Mouse (Mus musculus): Measurements from ENCODE around the gene Cdc42ep5. TPM values are rescaled to one million over a fixed set of nuclear protein-coding genes. Genes with fewer than 3 reads are reported as not detected.

Cdc42ep5 gene
- polyA plus RNA-seq, 1 experiment from 2014 or later: 43.9 TPM

DNA sequence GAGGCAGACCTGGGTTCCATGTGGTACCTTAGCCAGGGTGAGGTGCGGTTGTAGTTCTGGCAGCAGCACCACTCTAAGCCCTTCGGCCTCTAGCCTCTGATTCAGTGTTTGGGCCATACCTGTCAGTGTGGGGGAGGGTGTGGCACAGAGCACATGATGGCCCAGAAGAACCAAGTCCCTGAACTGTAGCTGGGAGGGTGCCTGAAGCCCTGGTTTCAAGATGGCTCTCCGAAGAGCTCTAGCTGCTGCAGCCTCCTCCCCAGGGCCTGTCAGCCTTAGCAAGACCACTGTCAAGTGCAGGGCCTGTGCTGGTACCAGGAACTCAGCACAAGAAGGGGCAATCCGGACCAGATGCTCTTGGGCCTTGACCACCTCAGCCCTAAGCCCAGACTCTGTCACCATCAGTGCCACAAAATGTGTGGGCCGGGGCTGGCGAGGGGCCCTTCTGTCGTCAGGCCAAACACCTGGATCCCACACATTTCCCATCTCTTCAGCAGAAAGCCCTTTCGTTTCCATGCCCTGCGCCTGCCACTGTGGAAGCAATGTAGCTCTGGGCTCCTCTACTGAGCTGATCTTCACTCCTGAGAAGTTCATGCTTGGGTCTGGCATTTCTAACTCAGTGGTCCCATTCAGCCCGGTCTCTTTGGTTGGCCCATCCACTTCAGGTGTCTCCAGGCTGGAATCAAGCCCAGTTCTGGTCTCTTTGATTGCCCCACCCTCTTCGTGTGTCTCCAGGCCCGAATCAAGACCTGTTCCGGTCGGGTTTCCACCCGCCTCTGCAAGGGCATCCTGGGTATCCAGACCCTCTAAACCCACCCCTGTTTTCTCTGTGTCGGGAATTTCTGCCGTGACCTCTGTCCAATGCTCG lies 16.1 kb downstream of the Cdc42ep5 start:
- peak overlapping the region; percentile 47; the same call in 1 of the 2 replicates for H3K27ac ChIP-seq (replicated peaks; ENCODE audit: low read depth, low read length)
- peak overlapping the region; percentile 91 for H3K4me2 ChIP-seq (ENCODE audit: low read depth, low read length)
- peaks cover 8% of the 10 kb centered on the region for H3K27me3 ChIP-seq (ENCODE audit: control insufficient read depth, insufficient read depth, low read length)
- 33% methylated on average over 18 of the region's 18 CpGs for WGBS
- H3K4me3 ChIP-seq (ENCODE audit: low read depth, low read length): peak overlapping the region; percentile 73
- H3K36me3 ChIP-seq (replicated peaks; ENCODE audit: control insufficient read depth, insufficient read depth, low read depth, low read length): peaks cover 24% of the 10 kb centered on the region
- no peak; the same call in 1 of the 2 replicates for ATAC-seq (replicated peaks; ENCODE audit: insufficient number of reproducible peaks, low FRiP score, low TSS enrichment, low read depth)
- no peak for DNase-seq (ENCODE audit: low spot score)
- no peaks in the 10 kb centered on the region for H3K9me3 ChIP-seq (replicated peaks; ENCODE audit: control insufficient read depth, low read length)
- H3K4me1 ChIP-seq (ENCODE audit: control insufficient read depth, insufficient read depth, low read length): peaks cover 3% of the 10 kb centered on the region; the same call in 1 of the 2 replicates
- H3K9ac ChIP-seq (replicated peaks; ENCODE audit: low read length): peak overlapping the region; percentile 57

DNA sequence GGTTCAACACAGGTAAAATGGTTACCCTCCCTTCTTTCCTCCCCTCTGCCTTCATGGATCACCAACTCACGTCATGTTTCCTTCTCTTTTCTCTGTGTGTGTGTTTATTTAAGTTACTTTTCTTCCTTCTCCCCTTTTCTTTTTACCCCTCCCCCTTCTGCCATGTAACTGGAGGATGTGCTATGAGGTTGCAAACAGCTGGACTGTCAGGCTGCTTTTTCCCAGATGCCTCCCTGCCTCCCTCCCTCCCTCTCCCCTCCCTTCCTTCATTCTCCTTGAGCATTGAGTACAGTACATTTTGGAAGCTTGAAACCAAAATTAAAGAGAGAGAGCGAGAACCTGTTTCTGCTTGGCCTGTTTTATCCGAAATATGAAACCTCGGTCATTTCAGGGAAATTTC lies 16.8 kb downstream of the Cdc42ep5 start:
- Histone ChIP-seq H3K36me3 (replicated peaks; ENCODE audit: control insufficient read depth, insufficient read depth, low read depth, low read length) (peaks cover 24% of the 10 kb centered on the region), H3K27me3 (ENCODE audit: control insufficient read depth, insufficient read depth, low read length) (peaks cover 8% of the 10 kb centered on the region)
- WGBS: 74% methylated on average over 4 of the region's 4 CpGs

DNA sequence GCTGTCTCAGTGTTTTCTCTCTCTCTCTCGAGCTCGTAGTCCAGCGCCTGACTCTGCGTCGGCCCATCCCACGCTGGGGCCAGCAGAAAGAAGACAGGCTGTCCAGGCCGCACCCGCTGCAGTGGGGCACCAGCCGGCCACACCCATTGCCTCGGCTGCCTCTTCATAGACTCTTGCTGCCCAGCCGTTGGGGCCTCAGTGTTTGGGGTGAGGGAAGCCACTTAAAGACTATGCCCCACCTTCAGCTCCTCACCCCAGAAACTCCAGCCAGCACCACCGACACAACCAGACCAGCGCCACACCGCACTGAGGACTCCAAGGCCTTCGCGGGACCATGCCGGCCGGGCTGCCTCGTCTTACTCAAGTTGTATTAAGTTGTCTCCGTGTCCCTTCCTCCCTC lies 17.3 kb downstream of the Cdc42ep5 start:
- Histone ChIP-seq H3K27ac (replicated peaks; ENCODE audit: low read depth, low read length) (no peak overlapping the region), H3K27me3 (ENCODE audit: control insufficient read depth, insufficient read depth, low read length) (peaks cover 8% of the 10 kb centered on the region), H3K9ac (replicated peaks; ENCODE audit: low read length) (no peak overlapping the region), H3K4me3 (ENCODE audit: low read depth, low read length) (no peak overlapping the region), H3K36me3 (replicated peaks; ENCODE audit: control insufficient read depth, insufficient read depth, low read depth, low read length) (peaks cover 26% of the 10 kb centered on the region), H3K9me3 (replicated peaks; ENCODE audit: control insufficient read depth, low read length) (no peaks in the 10 kb centered on the region), H3K4me2 (ENCODE audit: low read depth, low read length) (no peak overlapping the region), H3K4me1 (ENCODE audit: control insufficient read depth, insufficient read depth, low read length) (peaks cover 3% of the 10 kb centered on the region; the same call in 1 of the 2 replicates)
- DNase-seq (ENCODE audit: low spot score) (no peak), ATAC-seq (replicated peaks; ENCODE audit: insufficient number of reproducible peaks, low FRiP score, low TSS enrichment, low read depth) (no peak)
- 91% methylated on average over 18 of the region's 20 CpGs for WGBS

More for the DNA sequence above, 16.8 kb downstream of the Cdc42ep5 start:
- H3K4me1 ChIP-seq (ENCODE audit: control insufficient read depth, insufficient read depth, low read length): peaks cover 3% of the 10 kb centered on the region; the same call in 1 of the 2 replicates
- DNase-seq (ENCODE audit: low spot score): no peak
- no peak overlapping the region for H3K4me2 ChIP-seq (ENCODE audit: low read depth, low read length)
- H3K27ac ChIP-seq (replicated peaks; ENCODE audit: low read depth, low read length): no peak overlapping the region
- H3K9me3 ChIP-seq (replicated peaks; ENCODE audit: control insufficient read depth, low read length): no peaks in the 10 kb centered on the region
- ATAC-seq (replicated peaks; ENCODE audit: insufficient number of reproducible peaks, low FRiP score, low TSS enrichment, low read depth): no peak
- no peak overlapping the region for H3K4me3 ChIP-seq (ENCODE audit: low read depth, low read length)
- H3K9ac ChIP-seq (replicated peaks; ENCODE audit: low read length): no peak overlapping the region

DNA sequence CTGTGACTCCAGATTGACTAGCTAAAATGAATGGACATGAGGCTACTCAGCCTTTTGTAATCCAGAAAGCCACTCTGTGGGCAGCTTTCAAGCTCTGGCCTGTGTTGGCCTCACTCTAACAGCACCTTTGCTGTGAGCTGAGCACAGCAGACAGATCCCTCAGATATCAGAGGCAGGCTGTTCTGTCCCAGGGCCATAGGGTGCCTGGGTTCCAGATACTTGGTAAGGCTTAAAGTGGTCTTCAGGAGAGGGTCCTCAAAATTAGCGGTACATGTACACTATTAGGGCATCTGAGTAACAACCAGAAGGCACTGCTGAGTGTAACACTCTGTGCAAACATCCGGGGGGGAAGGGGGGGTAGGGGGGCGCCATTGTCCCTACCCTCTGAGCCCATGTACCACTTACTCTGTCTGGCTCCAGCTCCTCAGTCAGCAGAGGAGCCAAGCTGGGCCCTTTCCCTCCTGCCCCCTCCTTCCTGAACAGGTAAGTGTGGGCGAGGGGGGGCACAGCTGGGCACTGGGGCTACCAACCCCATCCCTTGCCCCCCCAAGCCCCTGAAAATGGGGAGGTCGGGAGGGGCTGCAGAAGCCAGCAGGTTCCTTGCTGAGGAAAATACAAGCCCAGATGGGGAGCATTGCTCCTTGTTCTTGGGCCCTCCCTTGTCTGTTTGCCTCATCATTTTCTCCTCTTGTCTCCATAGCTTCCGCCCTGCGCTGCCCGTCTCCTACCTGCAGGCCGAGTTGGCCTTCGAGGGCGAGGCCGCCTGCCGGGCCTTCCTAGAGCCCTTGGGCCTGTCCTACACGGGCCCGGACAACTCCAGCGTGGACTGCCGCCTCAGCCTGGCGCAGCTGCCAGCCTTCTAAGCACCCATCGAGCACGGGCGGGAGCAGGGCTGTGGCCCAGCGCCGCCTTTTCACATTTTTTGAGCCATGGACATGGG lies 18.1 kb downstream of the Cdc42ep5 start:
- H3K9me3 ChIP-seq (replicated peaks; ENCODE audit: control insufficient read depth, low read length): no peaks in the 10 kb centered on the region
- H3K4me2 ChIP-seq (ENCODE audit: low read depth, low read length): no peak overlapping the region
- DNase-seq (ENCODE audit: low spot score) (no peak), ATAC-seq (replicated peaks; ENCODE audit: insufficient number of reproducible peaks, low FRiP score, low TSS enrichment, low read depth) (no peak)
- 94% methylated on average over 23 of the region's 23 CpGs for WGBS
- no peak overlapping the region for H3K27ac ChIP-seq (replicated peaks; ENCODE audit: low read depth, low read length)
- H3K36me3 ChIP-seq (replicated peaks; ENCODE audit: control insufficient read depth, insufficient read depth, low read depth, low read length): peaks cover 32% of the 10 kb centered on the region
- H3K27me3 ChIP-seq (ENCODE audit: control insufficient read depth, insufficient read depth, low read length): peaks cover 7% of the 10 kb centered on the region
- peaks cover 3% of the 10 kb centered on the region; the same call in 1 of the 2 replicates for H3K4me1 ChIP-seq (ENCODE audit: control insufficient read depth, insufficient read depth, low read length)
- no peak overlapping the region for H3K4me3 ChIP-seq (ENCODE audit: low read depth, low read length)
- H3K9ac ChIP-seq (replicated peaks; ENCODE audit: low read length): no peak overlapping the region

DNA sequence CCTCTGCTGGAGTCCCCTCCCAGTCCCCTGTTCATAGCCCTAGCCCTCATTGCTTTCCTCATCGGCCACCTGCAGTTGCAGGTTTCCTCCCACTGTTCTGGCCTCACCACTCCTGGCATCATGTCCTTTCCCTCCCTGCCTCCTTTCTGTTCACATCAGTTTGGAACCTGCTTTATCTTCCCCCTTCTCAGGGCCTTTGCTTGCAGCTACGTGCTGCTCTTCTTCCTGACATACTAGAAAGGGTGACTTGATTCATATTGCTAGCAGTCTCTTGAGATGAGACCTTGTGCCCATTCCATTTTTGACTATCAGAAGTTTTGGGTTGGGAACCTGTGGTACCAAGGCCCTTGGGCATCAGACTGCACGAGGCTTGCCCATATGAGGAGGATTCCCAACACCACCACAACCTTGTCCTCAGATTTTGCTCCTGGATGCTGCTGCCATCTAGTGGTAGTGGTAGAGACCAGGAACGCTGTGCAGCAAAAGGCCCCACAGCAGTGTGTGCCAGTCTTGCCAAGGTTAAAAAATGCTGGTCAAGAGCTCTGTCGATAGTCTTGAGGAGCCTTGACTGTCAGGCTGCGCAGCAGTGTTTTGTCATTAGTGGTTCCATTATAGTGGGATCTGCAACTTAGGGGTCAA lies 19.0 kb downstream of the Cdc42ep5 start:
- no peak overlapping the region for H3K4me2 ChIP-seq (ENCODE audit: low read depth, low read length)
- ATAC-seq (replicated peaks; ENCODE audit: insufficient number of reproducible peaks, low FRiP score, low TSS enrichment, low read depth) (no peak), DNase-seq (ENCODE audit: low spot score) (peak; percentile 62)
- WGBS: 72% methylated on average over 6 of the region's 6 CpGs
- no peak overlapping the region for H3K9ac ChIP-seq (replicated peaks; ENCODE audit: low read length)
- no peak overlapping the region for H3K27ac ChIP-seq (replicated peaks; ENCODE audit: low read depth, low read length)
- peaks cover 35% of the 10 kb centered on the region for H3K36me3 ChIP-seq (replicated peaks; ENCODE audit: control insufficient read depth, insufficient read depth, low read depth, low read length)
- no peaks in the 10 kb centered on the region; the same call in 1 of the 2 replicates for H3K27me3 ChIP-seq (ENCODE audit: control insufficient read depth, insufficient read depth, low read length)
- H3K4me3 ChIP-seq (ENCODE audit: low read depth, low read length): no peak overlapping the region
- H3K4me1 ChIP-seq (ENCODE audit: control insufficient read depth, insufficient read depth, low read length): peaks cover 3% of the 10 kb centered on the region; the same call in 1 of the 2 replicates
- no peaks in the 10 kb centered on the region for H3K9me3 ChIP-seq (replicated peaks; ENCODE audit: control insufficient read depth, low read length)

DNA sequence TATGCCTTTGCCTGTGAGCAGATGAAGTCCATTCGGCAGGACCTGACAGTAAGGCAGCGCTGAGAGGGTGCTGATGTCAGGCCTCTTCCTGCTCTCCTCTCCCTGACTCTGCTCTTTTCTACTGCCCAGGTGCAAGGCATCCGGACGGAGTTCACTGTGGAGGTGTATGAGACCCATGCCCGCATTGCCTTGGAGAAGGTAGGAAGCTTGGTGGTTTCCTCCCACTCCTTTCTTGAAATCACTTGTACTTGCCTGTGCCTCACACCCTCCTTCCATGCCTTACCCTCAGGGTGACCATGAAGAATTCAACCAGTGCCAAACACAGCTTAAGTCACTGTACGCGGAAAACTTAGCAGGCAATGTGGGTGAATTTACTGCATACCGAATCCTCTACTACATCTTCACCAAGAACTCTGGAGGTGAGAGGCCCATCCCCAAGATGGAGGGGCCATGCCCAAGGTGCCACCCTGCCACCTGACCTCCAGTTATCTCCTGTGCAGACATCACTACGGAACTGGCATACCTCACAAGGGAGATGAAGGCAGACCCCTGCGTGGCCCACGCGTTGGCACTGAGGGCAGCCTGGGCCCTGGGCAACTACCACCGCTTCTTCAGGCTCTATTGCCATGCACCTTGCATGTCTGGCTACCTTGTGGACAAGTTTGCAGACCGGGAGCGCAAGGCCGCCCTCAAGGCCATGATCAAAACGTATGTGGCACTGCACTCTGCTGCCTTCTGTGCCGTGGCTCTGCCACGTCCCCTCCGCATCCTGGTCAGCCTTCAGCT lies 19.7 kb downstream of the Cdc42ep5 start:
- 95% methylated on average over 20 of the region's 20 CpGs for WGBS
- Histone ChIP-seq H3K36me3 (replicated peaks; ENCODE audit: control insufficient read depth, insufficient read depth, low read depth, low read length) (peaks cover 38% of the 10 kb centered on the region), H3K27ac (replicated peaks; ENCODE audit: low read depth, low read length) (no peak overlapping the region), H3K4me1 (ENCODE audit: control insufficient read depth, insufficient read depth, low read length) (peaks cover 3% of the 10 kb centered on the region; the same call in 1 of the 2 replicates), H3K9me3 (replicated peaks; ENCODE audit: control insufficient read depth, low read length) (no peaks in the 10 kb centered on the region), H3K9ac (replicated peaks; ENCODE audit: low read length) (no peak overlapping the region), H3K27me3 (ENCODE audit: control insufficient read depth, insufficient read depth, low read length) (no peaks in the 10 kb centered on the region), H3K4me3 (ENCODE audit: low read depth, low read length) (no peak overlapping the region), H3K4me2 (ENCODE audit: low read depth, low read length) (no peak overlapping the region)
- DNase-seq (ENCODE audit: low spot score) (no peak), ATAC-seq (replicated peaks; ENCODE audit: insufficient number of reproducible peaks, low FRiP score, low TSS enrichment, low read depth) (no peak)

DNA sequence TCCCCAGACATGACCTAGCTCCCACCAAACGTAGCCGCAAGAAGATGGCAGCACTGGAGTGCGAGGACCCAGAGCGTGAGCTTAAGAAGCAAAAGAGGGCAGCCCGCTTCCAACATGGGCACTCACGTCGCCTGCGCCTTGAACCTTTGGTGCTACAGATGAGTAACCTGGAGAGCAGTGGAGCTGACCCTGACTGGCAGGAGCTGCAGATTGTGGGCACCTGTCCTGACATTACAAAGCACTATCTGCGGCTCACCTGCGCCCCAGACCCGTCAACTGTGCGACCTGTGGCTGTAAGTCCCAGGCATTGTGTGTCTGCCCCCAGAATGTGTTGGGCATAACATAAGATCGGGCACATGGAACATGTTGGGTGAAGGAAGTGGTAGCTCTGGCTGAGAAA lies 20.6 kb downstream of the Cdc42ep5 start:
- Histone ChIP-seq H3K36me3 (replicated peaks; ENCODE audit: control insufficient read depth, insufficient read depth, low read depth, low read length) (peaks cover 39% of the 10 kb centered on the region), H3K27ac (replicated peaks; ENCODE audit: low read depth, low read length) (no peak overlapping the region), H3K9ac (replicated peaks; ENCODE audit: low read length) (no peak overlapping the region), H3K4me1 (ENCODE audit: control insufficient read depth, insufficient read depth, low read length) (peaks cover 3% of the 10 kb centered on the region; the same call in 1 of the 2 replicates), H3K9me3 (replicated peaks; ENCODE audit: control insufficient read depth, low read length) (no peaks in the 10 kb centered on the region), H3K27me3 (ENCODE audit: control insufficient read depth, insufficient read depth, low read length) (no peaks in the 10 kb centered on the region), H3K4me3 (ENCODE audit: low read depth, low read length) (no peak overlapping the region), H3K4me2 (ENCODE audit: low read depth, low read length) (no peak overlapping the region)
- DNase-seq (ENCODE audit: low spot score) (no peak), ATAC-seq (replicated peaks; ENCODE audit: insufficient number of reproducible peaks, low FRiP score, low TSS enrichment, low read depth) (no peak)
- 97% methylated on average over 13 of the region's 13 CpGs for WGBS
